Mouse (Mus musculus) cerebellum, adult 11 months (tissue): ENCODE results near the gene Isy1.

Experiments
- DNase-seq: peaks from one replicate; pipeline ENCODE4 v3.0.0; 2022

The Isy1 gene

GRCm38 (mm10) chr6:87849780-87850154, 11.2 kb upstream of the Isy1 start:
- DNase-seq = no peak

GRCm38 (mm10) chr6:87846813-87847212, 8.2 kb upstream of the Isy1 start:
- no peak for DNase-seq

- DNase-seq = peak; percentile 52
These were observed 6.6 kb upstream of the Isy1 start for GRCm38 (mm10) chr6:87845031-87845695.

GRCm38 (mm10) chr6:87842254-87842653, 3.7 kb upstream of the Isy1 start:
- no peak for DNase-seq

GRCm38 (mm10) chr6:87841635-87842034, 3.0 kb upstream of the Isy1 start:
- no peak for DNase-seq

GRCm38 (mm10) chr6:87839797-87840341, 1.3 kb upstream of the Isy1 start:
- DNase-seq = no peak

- DNase-seq = no peak
These were observed 2.9 kb downstream of the Isy1 start, which contains the start of gene Gm45140 for GRCm38 (mm10) chr6:87835695-87836094. TSS of gene Gm45140 (minus strand) at chr6:87835795.

GRCm38 (mm10) chr6:87820366-87820765, 18.2 kb downstream of the Isy1 start:
- no peak for DNase-seq

- DNase-seq = no peak
These were observed 24.1 kb downstream of the Isy1 start for GRCm38 (mm10) chr6:87814486-87814885.

- no peak for DNase-seq
These were observed 25.9 kb downstream of the Isy1 start for GRCm38 (mm10) chr6:87812656-87813055.

GRCm38 (mm10) chr6:87811675-87812338, 26.8 kb downstream of the Isy1 start, which contains the start of gene Rab43:
TSS of gene Rab43 (minus strand) at chr6:87812164.
- DNase-seq = peak; percentile 91

- peak; percentile 47 for DNase-seq
These were observed 27.6 kb downstream of the Isy1 start for GRCm38 (mm10) chr6:87810713-87811669.

GRCm38 (mm10) chr6:87810311-87810710, 28.3 kb downstream of the Isy1 start:
- DNase-seq = no peak

GRCm38 (mm10) chr6:87809651-87810161, 28.9 kb downstream of the Isy1 start:
- DNase-seq = peak; percentile 34

- DNase-seq = no peak
These were observed 29.5 kb downstream of the Isy1 start for GRCm38 (mm10) chr6:87809144-87809543.

GRCm38 (mm10) chr6:87808521-87808920, 30.1 kb downstream of the Isy1 start:
- DNase-seq = no peak

- DNase-seq = no peak
These were observed 30.7 kb downstream of the Isy1 start for GRCm38 (mm10) chr6:87807735-87808440.

- DNase-seq = no peak
These were observed 31.7 kb downstream of the Isy1 start for GRCm38 (mm10) chr6:87806857-87807256.

GRCm38 (mm10) chr6:87806028-87806427, 32.6 kb downstream of the Isy1 start:
- no peak for DNase-seq

- no peak for DNase-seq
These were observed 33.1 kb downstream of the Isy1 start for GRCm38 (mm10) chr6:87805448-87805847.

- DNase-seq = no peak
These were observed 33.7 kb downstream of the Isy1 start for GRCm38 (mm10) chr6:87804886-87805285.

- DNase-seq = no peak
These were observed 34.6 kb downstream of the Isy1 start for GRCm38 (mm10) chr6:87804036-87804435.
